Mouse (Mus musculus) lung, postnatal 0 days (tissue): Measurements from ENCODE around the gene Ifitm6.
A peak's percentile ranks its signal among the peaks of the same experiment; 100 is the strongest.

Source experiments
- CTCF ChIP-seq: IDR thresholded peaks from 2 replicates; pipeline ENCODE4 v1.5.1; 2016; ENCODE audit warnings: antibody characterized with exemption, mild to moderate bottlenecking
- EP300 ChIP-seq: IDR thresholded peaks from 2 replicates; pipeline ENCODE4 v1.6.1; 2016; ENCODE audit warnings: antibody characterized with exemption, mild to moderate bottlenecking, control low read depth

DNA sequence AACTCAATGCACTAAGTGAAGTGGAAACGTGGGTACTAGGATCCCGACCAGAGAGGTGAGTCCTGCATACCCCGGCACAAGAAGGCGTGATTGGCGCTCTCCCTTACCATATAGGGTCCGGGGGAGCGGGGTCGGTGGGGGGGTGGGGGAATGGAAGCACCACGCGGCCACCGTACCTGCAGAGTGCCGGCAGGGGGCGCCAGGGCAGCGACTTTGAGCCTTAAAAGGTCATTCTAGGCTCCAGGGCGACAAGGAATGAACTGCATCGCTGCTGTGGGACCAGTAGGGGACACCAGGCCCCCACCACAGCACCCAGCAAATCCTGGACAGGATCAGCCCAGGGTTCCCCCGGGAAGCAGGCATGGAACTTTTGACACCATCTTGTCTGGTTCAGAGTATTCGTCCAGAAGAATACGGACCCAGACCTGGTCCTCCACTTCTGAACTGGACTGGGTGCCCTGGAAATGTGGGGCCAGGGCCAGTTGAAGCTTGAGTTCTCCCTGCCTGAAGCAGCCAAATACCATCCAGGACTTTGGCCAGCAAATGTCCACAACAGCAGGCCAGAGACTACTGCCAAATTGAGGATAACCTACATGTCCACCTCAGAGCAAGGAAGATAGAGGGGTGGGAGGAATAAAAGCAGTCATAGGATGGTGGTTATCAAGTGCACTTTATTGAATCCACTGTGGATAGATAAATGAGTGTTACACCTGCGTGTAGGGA lies 8.6 kb downstream of the Ifitm6 start:
- peak; percentile 37; the same call in 1 of the 2 replicates for TF ChIP-seq EP300
- peak; percentile 96 for TF ChIP-seq CTCF
